Mouse (Mus musculus) ES-E14 (cell line): Measurements from ENCODE around the gene Fam168a.

Source experiments
- CHD2 ChIP-seq: IDR thresholded peaks from 2 replicates; pipeline ENCODE4 v1.6.1; 2014; ENCODE audit warnings: mild to moderate bottlenecking, low read depth, low read length, inconsistent platforms
- HCFC1 ChIP-seq: IDR thresholded peaks from 2 replicates; pipeline ENCODE4 v1.6.1; 2012; ENCODE audit warnings: low read length, inconsistent platforms, borderline replicate concordance; ENCODE audit not compliant: insufficient read depth
- MAFK ChIP-seq: IDR thresholded peaks from 2 replicates; pipeline ENCODE4 v1.6.1; 2014; ENCODE audit warnings: mild to moderate bottlenecking, low read depth, low read length, inconsistent platforms; ENCODE audit not compliant: insufficient read depth
- ZC3H11A ChIP-seq: IDR thresholded peaks from 2 replicates; pipeline ENCODE4 v1.6.1; 2012; ENCODE audit warnings: low read depth, mild to moderate bottlenecking, inconsistent platforms, low read length, borderline replicate concordance
- ZNF384 ChIP-seq: IDR thresholded peaks from 2 replicates; pipeline ENCODE4 v1.6.1; 2012; ENCODE audit warnings: low read depth, low read length, inconsistent platforms

- TF ChIP-seq ZC3H11A (no peak), HCFC1 (no peak), CHD2 (no peak), MAFK (no peak), ZNF384 (no peak)
Observed at GRCm38 (mm10) chr7:100867561-100867960, 161.1 kb downstream of the Fam168a start.
